Mouse (Mus musculus): ENCODE data around the gene Atp1a2.

DNA sequence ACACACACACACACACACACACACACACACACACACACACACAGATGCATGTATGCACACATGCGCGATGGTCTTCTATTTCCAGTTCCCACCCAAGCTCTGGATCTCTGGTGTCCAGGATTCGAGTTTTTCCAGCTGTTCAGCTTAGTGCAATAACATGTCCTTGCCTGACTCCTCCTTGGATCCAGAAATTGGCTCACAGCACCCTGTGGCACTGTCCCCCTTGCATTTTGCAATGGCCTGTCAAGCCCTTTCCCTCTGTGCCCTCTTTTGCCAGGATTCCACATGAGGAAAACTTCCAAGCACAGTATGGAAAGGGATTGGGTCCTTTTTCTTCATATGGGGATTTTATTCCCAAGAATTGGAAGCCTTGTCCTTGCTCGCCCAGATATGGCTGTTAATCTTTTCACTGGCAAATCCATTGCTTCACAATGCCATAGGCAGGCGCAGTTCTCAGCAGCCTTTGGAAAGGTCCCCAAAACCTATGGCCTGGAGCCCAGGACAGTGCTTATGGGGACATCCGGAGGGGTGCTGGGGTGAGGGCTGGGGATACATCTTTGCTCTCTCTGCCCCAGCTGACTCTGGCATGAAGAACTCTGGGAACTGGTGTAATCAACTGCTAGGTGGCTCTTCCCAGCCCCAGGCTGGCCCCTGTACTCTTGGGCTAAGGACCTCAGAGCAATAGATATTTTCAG, 901 bp downstream of the Atp1a2 start:
- no peak for TF ChIP-seq CTCF (IDR thresholded peaks at IDR 0.05; ENCODE audit: extremely low read depth, insufficient read length, insufficient replicate concordance, low read depth, low read length)
- no peak for TF ChIP-seq POLR2A (IDR thresholded peaks at IDR 0.05; ENCODE audit: low read depth, low read length)
